In the genomic region with DNA sequence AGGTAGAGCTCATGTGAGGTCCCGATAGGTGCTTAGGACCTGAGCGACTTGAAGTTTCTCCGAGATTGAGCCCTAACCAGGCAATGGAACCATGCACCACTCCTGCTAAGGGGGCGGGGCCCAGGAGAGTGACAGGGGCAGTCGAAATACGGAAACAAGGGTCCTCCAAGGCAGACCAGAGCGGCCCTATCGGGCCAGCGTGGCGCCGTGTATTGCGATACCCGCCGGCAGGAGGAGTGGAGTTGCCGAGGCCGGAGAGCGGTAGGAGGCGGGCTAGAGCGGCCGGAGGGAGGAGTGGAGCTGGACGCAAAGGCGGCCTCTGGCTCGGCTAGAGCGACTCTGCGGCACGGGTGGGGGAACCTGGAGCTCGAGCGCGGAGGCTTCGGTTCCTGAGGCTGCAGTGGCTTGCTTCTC, we compare ENCODE assay signal across 8 mouse cellular contexts. TPM values are rescaled to one million over a fixed set of nuclear protein-coding genes. Genes with fewer than 3 reads are reported as not detected.
DNase-seq lines count a peak whose midpoint lies in the region; ATAC-seq and TF ChIP-seq lines count a peak whose summit lies in the region.

No protein-coding gene starts in this region.

- H3K4me2 ChIP-seq in embryonic facial prominence, embryonic 14.5 days (ENCODE audit: low read depth, low read length) = peak overlapping the region; percentile 68
- peak overlapping the region; percentile 90 for H3K4me2 ChIP-seq in limb, embryonic 13.5 days (replicated peaks)
- peak overlapping the region; percentile 88 for H3K4me2 ChIP-seq in midbrain, embryonic 16.5 days (ENCODE audit: low read length)

- peaks cover 2% of the 10 kb centered on the region; the same call in 1 of the 2 replicates for H3K79me2 ChIP-seq in heart, adult 2 months (replicated peaks; ENCODE audit: control insufficient read depth, insufficient read depth, low read length)

- WGBS in embryonic facial prominence, embryonic 14.5 days = 0% methylated on average over 18 of the region's 30 CpGs
- under 1% methylated on average over 30 of the region's 30 CpGs for WGBS in heart, adult 2 months
- under 1% methylated on average over 30 of the region's 30 CpGs for WGBS in limb, embryonic 13.5 days
- WGBS in midbrain, embryonic 16.5 days = 0% methylated on average over 28 of the region's 30 CpGs

- peak; percentile 79 for TF ChIP-seq POLR2A in heart, adult 2 months (IDR thresholded peaks at IDR 0.05; ENCODE audit: insufficient read depth, low read depth, low read length)

- peak; percentile 96 for DNase-seq in 3T3-L1 (ENCODE audit: low read depth, low spot score)
- peak; percentile 82 to 97 for DNase-seq in adrenal gland, postnatal 4 days (ENCODE audit: low spot score in 2 of 2)
- DNase-seq in embryonic facial prominence, embryonic 14.5 days (ENCODE audit: low spot score) = peak; percentile 99
- peak; percentile 94 to 99 for DNase-seq in heart, adult 2 months
- DNase-seq in kidney, adult 8-10 months = peak; percentile 98
- DNase-seq in spleen, postnatal 10 days (ENCODE audit: low spot score in 2 of 2) = peak; percentile 93 to 98

- H3K27me3 ChIP-seq in embryonic facial prominence, embryonic 14.5 days (replicated peaks; ENCODE audit: control insufficient read depth, insufficient read depth, low read length) = no peaks in the 10 kb centered on the region
- H3K27me3 ChIP-seq in heart, adult 2 months (ENCODE audit: control insufficient read depth, insufficient read depth, low read length) = no peaks in the 10 kb centered on the region
- H3K27me3 ChIP-seq in limb, embryonic 13.5 days = no peaks in the 10 kb centered on the region
- H3K27me3 ChIP-seq in midbrain, embryonic 16.5 days (ENCODE audit: control insufficient read depth, insufficient read depth, low read depth, low read length) = no peaks in the 10 kb centered on the region

- TF ChIP-seq CTCF in heart, adult 2 months (IDR thresholded peaks at IDR 0.05) = peak; percentile 77

- peak overlapping the region; percentile 78 for H3K4me3 ChIP-seq in embryonic facial prominence, embryonic 14.5 days (ENCODE audit: low read depth, low read length)
- H3K4me3 ChIP-seq in heart, adult 2 months = peak overlapping the region; percentile 82
- peak overlapping the region; percentile 81 for H3K4me3 ChIP-seq in limb, embryonic 13.5 days
- peak overlapping the region; percentile 55 for H3K4me3 ChIP-seq in midbrain, embryonic 16.5 days (ENCODE audit: low read depth, low read length)

- H3K36me3 ChIP-seq in embryonic facial prominence, embryonic 14.5 days (ENCODE audit: control insufficient read depth, insufficient read depth, low read length) = peaks cover 12% of the 10 kb centered on the region
- peaks cover 2% of the 10 kb centered on the region; the same call in 1 of the 2 replicates for H3K36me3 ChIP-seq in heart, adult 2 months (ENCODE audit: control insufficient read depth, insufficient read depth, low read length)
- peaks cover 11% of the 10 kb centered on the region for H3K36me3 ChIP-seq in limb, embryonic 13.5 days
- no peaks in the 10 kb centered on the region; the same call in 1 of the 2 replicates for H3K36me3 ChIP-seq in midbrain, embryonic 16.5 days (ENCODE audit: control insufficient read depth, insufficient read depth, low read length)

- no peaks in the 10 kb centered on the region for H3K9me3 ChIP-seq in embryonic facial prominence, embryonic 14.5 days (ENCODE audit: control insufficient read depth, low read length)
- H3K9me3 ChIP-seq in limb, embryonic 13.5 days = no peaks in the 10 kb centered on the region
- no peaks in the 10 kb centered on the region for H3K9me3 ChIP-seq in midbrain, embryonic 16.5 days (replicated peaks; ENCODE audit: control insufficient read depth, low read length, poor library complexity, severe bottlenecking)

- peaks cover 28% of the 10 kb centered on the region for H3K4me1 ChIP-seq in embryonic facial prominence, embryonic 14.5 days (ENCODE audit: control insufficient read depth, insufficient read depth, low read length)
- H3K4me1 ChIP-seq in heart, adult 2 months (ENCODE audit: control insufficient read depth, insufficient read depth, low read length) = peaks cover 8% of the 10 kb centered on the region
- peaks cover 54% of the 10 kb centered on the region for H3K4me1 ChIP-seq in limb, embryonic 13.5 days
- peaks cover 29% of the 10 kb centered on the region for H3K4me1 ChIP-seq in midbrain, embryonic 16.5 days (ENCODE audit: control insufficient read depth, insufficient read depth, low read length)

- ATAC-seq in embryonic facial prominence, embryonic 14.5 days (ENCODE audit: low read depth) = peak; percentile 98
- peak; percentile 96 for ATAC-seq in limb, embryonic 13.5 days (ENCODE audit: low FRiP score, low read depth)
- peak; percentile 98 for ATAC-seq in midbrain, embryonic 16.5 days

- peak overlapping the region; percentile 77 for H3K27ac ChIP-seq in embryonic facial prominence, embryonic 14.5 days (replicated peaks; ENCODE audit: low read depth, low read length)
- H3K27ac ChIP-seq in heart, adult 2 months = peak overlapping the region; percentile 95
- H3K27ac ChIP-seq in limb, embryonic 13.5 days = peak overlapping the region; percentile 83
- H3K27ac ChIP-seq in midbrain, embryonic 16.5 days (ENCODE audit: low read length) = peak overlapping the region; percentile 82

- intact Hi-C loops in heart, adult 2 months (cut with DNase I) = loop anchor here (1.0 kb wide), 2 partner anchors 14 to 20 kb away; a partner anchor contains a TSS

- peak; percentile 81 for TF ChIP-seq EP300 in heart, adult 2 months (IDR thresholded peaks at IDR 0.05; ENCODE audit: insufficient read depth, low read depth, low read length)

- H3K9ac ChIP-seq in embryonic facial prominence, embryonic 14.5 days (ENCODE audit: low read depth, low read length) = peak overlapping the region; percentile 89
- peak overlapping the region; percentile 60 for H3K9ac ChIP-seq in heart, adult 2 months (ENCODE audit: low read depth, low read length)
- peak overlapping the region; percentile 79 for H3K9ac ChIP-seq in limb, embryonic 13.5 days
- peak overlapping the region; percentile 74 for H3K9ac ChIP-seq in midbrain, embryonic 16.5 days (ENCODE audit: low read depth, low read length)

RNA-seq across cellular contexts. Expression of a gene that starts 1.4 kb away (rescaled TPM):
- total RNA-seq in adrenal gland, postnatal 4 days (2021) = 100 to 1,000 TPM; 159 to 161 TPM
- polyA plus RNA-seq in embryonic facial prominence, embryonic 14.5 days (2014; fragmentation: Nextera tagmentation; extraction: Ambion mirVana) = 86.7 and 89.3 TPM in 2 replicates
- total RNA-seq in heart, adult 2 months (2021) = 10 to 100 TPM; 43.0 to 43.2 TPM
- 92.8 and 105 TPM in 2 replicates for polyA plus RNA-seq in heart, adult 2 months (2012; rRNA removed)
- polyA plus RNA-seq in limb, embryonic 13.5 days (2015; fragmentation: Nextera tagmentation; extraction: Ambion mirVana) = 131 and 132 TPM in 2 replicates
- 52.2 and 53.0 TPM in 2 replicates for polyA plus RNA-seq in midbrain, embryonic 16.5 days (2015; fragmentation: Nextera tagmentation; extraction: Ambion mirVana)

RNA-seq across cellular contexts. Expression of a gene that starts 6.9 kb away (rescaled TPM):
- total RNA-seq in adrenal gland, postnatal 4 days (2021) = 1 to 10 TPM; 1.1 to 3.2 TPM
- polyA plus RNA-seq in embryonic facial prominence, embryonic 14.5 days (2014; fragmentation: Nextera tagmentation; extraction: Ambion mirVana) = 0.35 and 0.60 TPM in 2 replicates
- 1 to 10 TPM; 1.1 to 1.7 TPM for total RNA-seq in heart, adult 2 months (2021)
- 5.1 and 15.6 TPM in 2 replicates for polyA plus RNA-seq in heart, adult 2 months (2012; rRNA removed)
- 0.45 and 0.86 TPM in 2 replicates for polyA plus RNA-seq in limb, embryonic 13.5 days (2015; fragmentation: Nextera tagmentation; extraction: Ambion mirVana)
- polyA plus RNA-seq in midbrain, embryonic 16.5 days (2015; fragmentation: Nextera tagmentation; extraction: Ambion mirVana) = 0.29 and 0.47 TPM in 2 replicates

RNA-seq across cellular contexts. Expression of a gene that starts 19.9 kb away (rescaled TPM):
- total RNA-seq in adrenal gland, postnatal 4 days (2021) = 1,000 to 10,000 TPM; 1,415 to 1,431 TPM
- polyA plus RNA-seq in embryonic facial prominence, embryonic 14.5 days (2014; fragmentation: Nextera tagmentation; extraction: Ambion mirVana) = 3,017 and 3,062 TPM in 2 replicates
- 100 to 1,000 TPM; 505 to 584 TPM for total RNA-seq in heart, adult 2 months (2021)
- 243 and 256 TPM in 2 replicates for polyA plus RNA-seq in heart, adult 2 months (2012; rRNA removed)
- 2,528 and 2,568 TPM in 2 replicates for polyA plus RNA-seq in limb, embryonic 13.5 days (2015; fragmentation: Nextera tagmentation; extraction: Ambion mirVana)
- 968 and 1,058 TPM in 2 replicates for polyA plus RNA-seq in midbrain, embryonic 16.5 days (2015; fragmentation: Nextera tagmentation; extraction: Ambion mirVana)

RNA-seq across cellular contexts. Expression of a gene that starts 34.2 kb away (rescaled TPM):
- total RNA-seq in adrenal gland, postnatal 4 days (2021) = under 1 TPM in 1 of 2 experiments, not detected in 1; 0.17 TPM
- not detected in 2 replicates for polyA plus RNA-seq in embryonic facial prominence, embryonic 14.5 days (2014; fragmentation: Nextera tagmentation; extraction: Ambion mirVana)
- not detected for total RNA-seq in heart, adult 2 months (2021)
- not detected in 2 replicates for polyA plus RNA-seq in heart, adult 2 months (2012; rRNA removed)
- polyA plus RNA-seq in limb, embryonic 13.5 days (2015; fragmentation: Nextera tagmentation; extraction: Ambion mirVana) = not detected in 2 replicates
- 0.25 TPM in 1 of 2 replicates, not detected in the other for polyA plus RNA-seq in midbrain, embryonic 16.5 days (2015; fragmentation: Nextera tagmentation; extraction: Ambion mirVana)

RNA-seq across cellular contexts. Expression of a gene that starts 34.3 kb away (rescaled TPM):
- not detected for total RNA-seq in adrenal gland, postnatal 4 days (2021)
- polyA plus RNA-seq in embryonic facial prominence, embryonic 14.5 days (2014; fragmentation: Nextera tagmentation; extraction: Ambion mirVana) = not detected in 2 replicates
- total RNA-seq in heart, adult 2 months (2021) = not detected
- 0.12 and 0.53 TPM in 2 replicates for polyA plus RNA-seq in heart, adult 2 months (2012; rRNA removed)
- not detected in 2 replicates for polyA plus RNA-seq in limb, embryonic 13.5 days (2015; fragmentation: Nextera tagmentation; extraction: Ambion mirVana)
- polyA plus RNA-seq in midbrain, embryonic 16.5 days (2015; fragmentation: Nextera tagmentation; extraction: Ambion mirVana) = 0.26 TPM in 1 of 2 replicates, not detected in the other

Comparison
In these comparisons a context has a peak if more than half of its experiments do, and no peak if none do; other contexts are left out.
1. Peak in every context shown above with its lines: DNase-seq, ATAC-seq, H3K4me3 ChIP-seq and H3K27ac ChIP-seq.